Mouse (Mus musculus) left cerebral cortex, postnatal 36 days (tissue): ENCODE results near the gene Vmn1r235. TPM values are rescaled to one million over a fixed set of nuclear protein-coding genes. Genes with fewer than 3 reads are reported as not detected.
"Not testable (repeated sequence)": the region's sequence is repeated elsewhere in the genome, so short reads cannot be mapped to it uniquely, and the experiment has no call there.

Experiments used
- DNase-seq, 2 experiments: peaks; one replicate each; pipeline ENCODE4 v3.0.0; 2021 to 2022; ENCODE audit warnings: low spot score in 2 of 2, mixed read lengths in 1 of 2
- intact Hi-C: fragments of 180-260 bp; cut with DNase I; formaldehyde crosslinking; loops from one replicate; pipeline ENCODE4 v1.15.1; 2025
- microRNA-seq: library from miRNA; unstranded; fragments of <30 nt; microRNA quantifications from one replicate; pipeline ENCODE4 v1.2.0, GENCODE M21; 2022
- total RNA-seq, 2 experiments: library from RNA; stranded (reverse); gene quantifications; 2 replicates each; pipeline ENCODE4 v1.2.3; 2021

Vmn1r235 gene
- total RNA-seq, result not detected

DNA sequence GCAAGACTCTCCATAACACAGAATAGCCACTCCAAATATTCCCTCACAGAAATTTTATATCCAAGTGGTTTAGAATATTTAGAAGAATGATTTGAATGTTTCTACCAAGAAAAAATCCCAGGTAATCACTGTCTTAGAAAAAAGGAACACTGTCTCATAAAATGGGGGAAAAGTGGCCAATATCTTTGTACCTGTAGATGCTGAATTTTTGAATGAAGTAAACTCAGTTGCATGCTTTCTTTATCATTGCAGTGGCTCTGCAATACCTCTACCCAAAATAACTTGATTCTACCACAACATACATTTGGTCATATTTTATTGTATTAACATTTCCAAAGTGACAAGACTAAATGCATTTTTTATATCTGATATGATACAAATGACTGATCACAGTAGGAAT is at the start of gene Vmn1r235:
Gene Vmn1r235 (plus strand): TSS at position 301 of the 400 bp plus-strand sequence.
- no peak for DNase-seq
- intact Hi-C loops, result no loop called here

DNA sequence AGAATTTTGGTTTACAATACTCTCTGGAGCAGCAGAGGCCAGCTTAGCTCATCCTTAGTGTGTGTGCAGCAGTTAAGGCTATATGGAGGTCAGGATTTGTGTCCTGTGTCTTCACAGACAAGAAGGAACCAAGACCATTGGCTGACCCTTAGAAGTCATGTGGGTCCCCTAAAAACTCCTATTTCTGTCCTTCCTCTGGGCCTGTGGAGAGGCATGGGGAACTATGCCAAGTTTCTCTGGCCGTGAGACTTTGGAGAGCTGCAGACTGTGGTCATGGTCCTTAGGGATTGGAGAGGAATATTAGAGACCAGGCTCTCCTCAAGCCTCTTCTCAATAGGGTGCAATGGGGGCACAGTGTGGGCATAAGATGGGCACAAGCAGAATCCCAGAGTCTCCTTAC is 45.1 kb upstream of the Vmn1r235 start:
- intact Hi-C loops, DNase-seq: not testable (repeated sequence)

DNA sequence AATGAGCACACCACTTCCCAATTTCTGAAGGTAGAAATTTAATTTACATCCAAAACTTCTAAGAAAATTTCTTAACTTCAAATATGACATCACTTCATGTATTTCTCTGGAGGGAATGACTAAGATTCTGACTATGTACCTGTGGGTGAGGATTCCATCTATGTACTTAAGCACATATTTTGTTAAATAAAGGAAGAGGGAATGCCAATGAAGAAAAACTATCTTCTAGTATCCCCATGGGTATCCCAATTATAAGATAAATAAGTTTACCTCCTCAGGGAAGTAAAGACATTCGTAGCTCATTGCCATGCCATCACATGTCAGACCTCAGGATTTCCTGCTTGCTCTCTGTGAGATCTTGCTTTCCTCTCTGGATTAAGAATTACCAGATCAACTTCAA is 30.4 kb upstream of the Vmn1r235 start, which contains the start of gene Vmn1r234:
Gene Vmn1r234 (plus strand): TSS at position 301 of the 400 bp plus-strand sequence.
- DNase-seq, result no peak
- intact Hi-C loops, result no loop called here

DNA sequence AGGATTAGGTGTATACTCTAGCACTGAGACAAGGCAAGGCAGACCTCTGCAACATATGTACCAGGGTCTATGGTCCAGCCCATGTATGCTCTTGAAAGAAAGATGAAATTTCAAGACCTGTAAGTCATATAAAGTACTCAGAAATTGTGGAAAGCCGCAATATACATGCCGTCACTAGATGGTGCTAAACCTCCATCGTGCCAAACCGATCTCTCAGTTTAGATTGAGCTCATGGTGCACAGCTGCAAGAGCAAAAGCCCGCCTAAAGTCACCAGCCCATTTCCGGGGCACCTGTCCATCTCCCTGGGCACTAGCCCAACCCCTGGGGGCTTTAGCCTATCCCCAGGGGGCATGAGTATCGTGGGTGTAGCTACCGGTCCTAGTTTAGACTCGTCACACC is 24.6 kb upstream of the Vmn1r235 start:
- intact Hi-C loops, result loop anchor here (10.0 kb wide), 2 partner anchors 193 to 303 kb away; partner anchors contain the start of genes Zfp52 and Zfp54

DNA sequence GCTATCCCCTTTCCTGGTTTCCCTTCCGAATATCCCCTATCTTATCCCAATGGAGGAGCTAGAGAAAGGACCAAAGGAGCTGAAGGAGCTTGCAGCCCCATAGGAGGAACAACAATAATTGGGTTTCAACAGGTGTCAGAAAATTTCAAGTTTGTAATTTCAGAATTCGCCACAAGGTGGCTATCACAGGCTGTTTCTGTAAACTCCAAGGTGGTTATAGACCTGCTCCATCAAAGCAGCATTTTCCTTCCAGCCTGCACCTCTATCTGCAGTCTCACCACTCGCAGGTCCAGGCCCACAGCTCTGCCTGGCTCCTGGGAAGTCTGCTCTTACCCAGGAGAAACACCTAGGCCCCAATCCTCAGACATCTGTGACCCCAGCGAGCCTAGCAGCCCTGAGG is 15.9 kb downstream of the Vmn1r235 start:
- intact Hi-C loops, result loop anchor here (2.0 to 5.0 kb wide), 2 partner anchors 151 to 245 kb away; partner anchors contain the start of gene Zfp54
- peak; percentile 3 to 21 for DNase-seq

More for the DNA sequence above, 24.6 kb upstream of the Vmn1r235 start:
- peak; percentile 21 to 49 for DNase-seq

DNA sequence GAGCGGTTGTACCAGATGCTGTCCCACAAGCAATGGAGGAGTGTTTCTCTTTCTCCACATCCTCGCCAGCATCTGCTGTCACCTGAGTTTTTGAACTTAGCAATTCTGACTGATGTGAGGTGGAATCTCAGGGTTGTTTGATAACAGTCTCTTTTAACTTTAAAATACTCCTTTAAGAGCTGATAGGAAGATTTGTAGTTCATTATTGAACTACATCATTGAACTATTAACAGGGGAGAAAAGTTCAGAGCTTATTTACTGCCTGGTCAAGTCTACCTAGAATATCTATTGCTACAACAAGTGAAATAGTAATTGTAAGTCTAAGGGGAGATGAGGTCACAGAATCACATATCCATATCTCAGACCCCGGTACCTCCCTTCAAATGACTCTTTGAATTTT is 26.4 kb downstream of the Vmn1r235 start, which contains the start of gene Vmn1r236:
Gene Vmn1r236 (plus strand): TSS at position 301 of the 400 bp plus-strand sequence.
- intact Hi-C loops, result no loop called here
- DNase-seq, result no peak

DNA sequence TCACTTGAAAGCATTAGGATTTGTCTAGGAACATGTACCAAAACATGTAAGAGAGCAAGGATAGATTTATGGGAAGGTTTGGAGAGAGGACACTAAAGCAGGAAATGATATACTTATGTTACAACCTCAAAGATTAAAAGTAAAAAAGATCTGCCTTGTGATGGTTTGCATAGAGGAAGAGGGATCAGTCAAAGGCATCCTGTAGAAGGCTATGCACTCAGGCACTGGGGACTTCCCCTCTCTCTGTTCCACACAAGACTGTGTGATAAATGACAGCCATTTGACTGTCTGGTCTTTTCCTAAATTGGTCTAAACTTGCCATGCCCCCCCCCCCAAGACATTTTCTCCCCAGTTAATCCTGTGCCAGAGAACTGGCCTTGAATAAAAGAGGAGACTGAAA is 28.2 kb downstream of the Vmn1r235 start:
- no peak for DNase-seq
- intact Hi-C loops, result no loop called here

DNA sequence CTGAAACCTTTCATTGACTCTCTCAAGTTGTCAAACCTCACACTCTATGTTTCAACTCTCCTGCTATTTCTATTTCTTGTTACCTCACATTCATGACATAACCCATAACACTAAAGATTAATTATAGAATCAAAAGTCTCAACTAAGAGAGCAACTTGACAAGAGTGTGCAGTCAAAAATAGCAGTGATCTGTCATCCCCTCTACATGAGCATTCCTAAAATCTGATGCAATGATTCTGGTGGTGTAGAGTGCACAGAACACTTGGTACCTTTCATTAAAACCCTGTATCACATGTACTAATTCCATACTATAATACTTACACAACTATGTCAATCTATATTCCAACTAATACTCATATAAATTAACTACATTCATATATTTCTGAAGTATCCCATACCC is 33.5 kb downstream of the Vmn1r235 start:
- intact Hi-C loops, result no loop called here
- DNase-seq, result no peak

DNA sequence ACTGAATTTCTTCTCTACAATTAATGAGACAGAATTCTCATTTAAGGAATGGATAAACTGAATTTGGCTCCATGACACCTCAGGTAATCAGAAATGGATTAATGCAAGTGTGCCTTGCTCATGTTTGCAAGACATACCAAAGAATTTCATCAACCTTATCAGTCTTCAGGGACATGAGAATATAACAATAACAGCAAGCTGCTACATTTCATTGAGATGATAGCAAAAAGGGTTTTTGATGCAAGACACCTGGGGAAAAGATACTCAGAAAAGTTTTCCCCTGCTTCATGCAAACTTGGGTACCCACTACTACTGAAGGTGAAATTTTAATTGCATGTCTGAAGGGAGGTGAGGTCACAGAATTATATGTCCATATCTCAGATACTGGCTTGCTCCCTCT is 55.4 kb downstream of the Vmn1r235 start, which contains the start of gene Vmn1r237:
Gene Vmn1r237 (plus strand): TSS at position 301 of the 400 bp plus-strand sequence.
- no peak for DNase-seq
- intact Hi-C loops, result no loop called here

Small RNAs within 50 kb of the gene (microRNA-seq; reads per million reads assigned to microRNA genes)
- gene Gm26384, result not detected

Other genes with a start within 250 kb of the Vmn1r235 start
- gene Zfp160, start 247.5 kb upstream of the Vmn1r235 start, total RNA-seq, result 10 to 100 TPM; 15.7 to 22.4 TPM
- gene Vmn1r234, start 30.3 kb upstream of the Vmn1r235 start, total RNA-seq, result not detected
- gene Vmn1r236, start 26.5 kb downstream of the Vmn1r235 start, total RNA-seq, result not detected
- not detected for gene Vmn1r237, start 55.5 kb downstream of the Vmn1r235 start, total RNA-seq
- gene Zfp677, start 127.3 kb downstream of the Vmn1r235 start, total RNA-seq, result 1 to 10 TPM in 1 of 2 experiments, under 1 TPM in 1; 0.88 to 1.4 TPM
- under 1 TPM; 0.62 to 0.79 TPM for gene Zfp54, start 166.8 kb downstream of the Vmn1r235 start, total RNA-seq
- gene Zfp51, start 194.0 kb downstream of the Vmn1r235 start, total RNA-seq, result 1 to 10 TPM; 3.4 to 5.3 TPM
- gene Zfp53, start 232.6 kb downstream of the Vmn1r235 start, total RNA-seq, result 1 to 10 TPM; 3.6 to 4.5 TPM